Mouse (Mus musculus) small intestine, adult 2 months (tissue): ENCODE data around the gene Tecpr1. TPM values are rescaled to one million over a fixed set of nuclear protein-coding genes. Genes with fewer than 3 reads are reported as not detected.
A peak's percentile ranks its signal among the peaks of the same experiment; 100 is the strongest.

Experiments used
- H3K27ac ChIP-seq: fragments of 200-500 bp; 2 replicates; pipeline ENCODE4 v1.5.1; 2012; ENCODE audit warnings: low read depth, low read length, control low read depth, inconsistent platforms; ENCODE audit not compliant: insufficient read depth
- H3K27me3 ChIP-seq: fragments of 200-500 bp; 2 replicates; pipeline ENCODE4 v1.6.1; 2012; ENCODE audit warnings: mild to moderate bottlenecking, moderate library complexity, low read length, inconsistent platforms; ENCODE audit not compliant: control insufficient read depth, insufficient read depth
- H3K36me3 ChIP-seq: fragments of 200-500 bp; 2 replicates; pipeline ENCODE4 v1.6.1; 2012; ENCODE audit warnings: mild to moderate bottlenecking, low read length, control low read depth, inconsistent platforms; ENCODE audit not compliant: control insufficient read depth, insufficient read depth
- H3K4me1 ChIP-seq: fragments of 200-500 bp; 2 replicates; pipeline ENCODE4 v1.6.1; 2012; ENCODE audit warnings: low read length, inconsistent platforms, mixed read lengths; ENCODE audit not compliant: control insufficient read depth, insufficient read depth, insufficient read length
- H3K4me3 ChIP-seq: fragments of 200-500 bp; 2 replicates; pipeline ENCODE4 v1.5.1; 2012; ENCODE audit warnings: low read depth, mild to moderate bottlenecking, control low read depth, inconsistent platforms, low read length, moderate library complexity
- CTCF ChIP-seq: fragments of 200-500 bp; IDR thresholded peaks from 2 replicates; pipeline ENCODE4 v1.5.1; 2012; ENCODE audit warnings: low read depth, mild to moderate bottlenecking, control low read depth, inconsistent platforms, low read length, moderate library complexity, mixed read lengths; ENCODE audit not compliant: insufficient replicate concordance, insufficient read length; ENCODE audit errors: extremely low read depth
- POLR2A ChIP-seq: fragments of 200-500 bp; IDR thresholded peaks from 2 replicates; pipeline ENCODE4 v1.6.1; 2012; ENCODE audit warnings: low read depth, mild to moderate bottlenecking, control low read depth, inconsistent platforms, low read length, moderate library complexity
- WGBS: fragments of 180-500 bp; shearing (Covaris S2); methylation state at CpG from one replicate; pipeline ENCODE4 v1.1.7; 2018; 5-methylcytosine and 5-hydroxymethylcytosine counted together
- polyA plus RNA-seq: library from polyadenylated mRNA; depleted of rRNA; stranded (reverse); fragments of >200 nt; gene quantifications from 2 replicates; pipeline ENCODE4 v1.2.3, GENCODE M21; 2012

Gene Tecpr1
- polyA plus RNA-seq, 1 experiment, result 29.7 TPM

- H3K4me1 ChIP-seq, result peaks cover 33% of the 10 kb centered on the region
- H3K27ac ChIP-seq, result peak overlapping the region; percentile 35; the same call in 1 of the 2 replicates
- no peaks in the 10 kb centered on the region for H3K27me3 ChIP-seq
- peak overlapping the region; percentile 81 for H3K4me3 ChIP-seq
- H3K36me3 ChIP-seq, result peaks cover 11% of the 10 kb centered on the region; the same call in 1 of the 2 replicates
- WGBS, result 56% methylated on average over 3 of the region's 3 CpGs
- TF ChIP-seq CTCF (0 out of 2 replicates have a peak, but pooled peaks have one; percentile 28), POLR2A (no peak)
Observed at GRCm38 (mm10) chr5:144257451-144258110, 34.2 kb upstream of the Tecpr1 start.

- H3K4me3 ChIP-seq, result peak overlapping the region; percentile 81
- peaks cover 36% of the 10 kb centered on the region for H3K4me1 ChIP-seq
- WGBS, result 26% methylated on average over 1 of the region's 1 CpGs
Observed at GRCm38 (mm10) chr5:144256888-144257287, 33.5 kb upstream of the Tecpr1 start.

GRCm38 (mm10) chr5:144256541-144256870, 33.1 kb upstream of the Tecpr1 start:
- Histone ChIP-seq H3K4me3 (peak overlapping the region; percentile 81), H3K4me1 (peaks cover 37% of the 10 kb centered on the region), H3K36me3 (peaks cover 10% of the 10 kb centered on the region; the same call in 1 of the 2 replicates), H3K27ac (peak overlapping the region; percentile 89), H3K27me3 (no peaks in the 10 kb centered on the region)
- TF ChIP-seq POLR2A (0 out of 2 replicates have a peak, but pooled peaks have one; percentile 15), CTCF (peak; percentile 4; the same call in 1 of the 2 replicates)
- WGBS, result 3% methylated on average over 7 of the region's 7 CpGs

More at GRCm38 (mm10) chr5:144256888-144257287, 33.5 kb upstream of the Tecpr1 start:
- H3K27ac ChIP-seq, result peak overlapping the region; percentile 89
- TF ChIP-seq POLR2A, result no peak
- TF ChIP-seq CTCF, result no peak
- no peaks in the 10 kb centered on the region for H3K27me3 ChIP-seq
- H3K36me3 ChIP-seq, result peaks cover 11% of the 10 kb centered on the region; the same call in 1 of the 2 replicates

GRCm38 (mm10) chr5:144255632-144256540, 32.5 kb upstream of the Tecpr1 start:
- peak overlapping the region; percentile 81 for H3K4me3 ChIP-seq
- H3K4me1 ChIP-seq, result peaks cover 38% of the 10 kb centered on the region
- WGBS, result under 1% methylated on average over 39 of the region's 40 CpGs
- no peaks in the 10 kb centered on the region for H3K27me3 ChIP-seq
- H3K36me3 ChIP-seq, result peaks cover 6% of the 10 kb centered on the region; the same call in 1 of the 2 replicates
- no peak; the same call in 1 of the 2 replicates for TF ChIP-seq POLR2A
- TF ChIP-seq CTCF, result no peak
- peak overlapping the region; percentile 89 for H3K27ac ChIP-seq

GRCm38 (mm10) chr5:144254811-144255631, 31.6 kb upstream of the Tecpr1 start:
- Histone ChIP-seq H3K36me3 (no peaks in the 10 kb centered on the region), H3K4me1 (peaks cover 38% of the 10 kb centered on the region), H3K4me3 (peak overlapping the region; percentile 81), H3K27ac (peak overlapping the region; percentile 82), H3K27me3 (no peaks in the 10 kb centered on the region)
- TF ChIP-seq POLR2A (peak; percentile 62), CTCF (no peak)
- WGBS, result under 1% methylated on average over 77 of the region's 84 CpGs

DNA sequence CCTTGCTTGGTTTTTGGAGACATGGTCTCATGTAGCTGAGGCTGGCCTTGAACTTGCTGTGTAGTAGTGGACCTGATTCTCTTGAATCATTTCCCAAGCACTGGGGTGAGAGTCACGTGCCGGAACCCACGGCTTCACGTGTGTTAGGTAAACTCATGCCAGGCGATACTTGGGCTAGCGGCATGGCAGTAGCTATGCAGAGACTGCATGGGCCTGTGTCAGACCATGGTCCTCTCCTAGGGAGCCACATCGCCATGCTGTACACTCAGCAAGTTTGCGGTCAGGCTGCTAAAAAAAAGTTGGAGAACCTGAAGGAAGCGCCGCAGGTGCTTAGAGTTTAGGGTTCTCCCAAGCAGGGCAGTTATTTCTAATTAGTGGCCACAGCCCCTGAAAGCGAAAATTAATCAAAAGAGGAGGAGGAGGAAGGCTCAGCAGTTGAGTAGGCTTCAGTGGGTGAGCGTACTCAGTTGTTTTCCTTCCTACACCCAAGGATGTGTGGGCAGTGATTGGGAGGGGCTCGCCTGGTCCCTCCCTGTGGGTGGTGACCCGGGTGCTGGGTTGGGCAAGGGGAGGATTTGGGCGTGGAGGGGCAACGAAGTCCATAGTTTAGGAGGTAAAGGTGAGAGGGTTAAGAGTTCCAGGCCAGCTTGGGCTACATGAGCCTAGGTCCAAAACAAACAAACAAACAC, 30.9 kb upstream of the Tecpr1 start:
- peak overlapping the region; percentile 32 for H3K4me3 ChIP-seq
- peak overlapping the region; percentile 82 for H3K27ac ChIP-seq
- peaks cover 33% of the 10 kb centered on the region for H3K4me1 ChIP-seq
- H3K27me3 ChIP-seq, result no peaks in the 10 kb centered on the region
- no peaks in the 10 kb centered on the region for H3K36me3 ChIP-seq
- WGBS, result 34% methylated on average over 16 of the region's 16 CpGs
- TF ChIP-seq POLR2A (no peak), CTCF (no peak)

DNA sequence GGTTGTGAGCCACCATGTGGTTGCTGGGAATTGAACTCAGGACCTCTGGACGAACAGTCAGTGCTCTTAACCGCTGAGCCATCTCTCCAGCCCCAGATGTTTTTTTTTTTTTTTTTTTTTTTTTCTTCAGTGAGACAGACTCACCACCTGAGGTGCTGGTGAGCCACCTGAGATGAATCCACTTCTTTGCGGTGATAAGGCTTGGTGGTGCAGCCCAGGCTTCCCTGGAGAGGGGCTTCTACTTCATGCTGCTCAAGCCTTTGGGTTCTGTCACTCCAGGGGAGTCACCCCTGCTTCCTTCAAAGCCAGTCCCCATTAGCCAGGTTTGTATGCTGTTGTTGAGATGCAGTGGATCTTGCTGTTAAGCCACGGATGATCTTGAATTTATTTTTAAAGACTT, 29.8 kb upstream of the Tecpr1 start:
- Histone ChIP-seq H3K36me3 (no peaks in the 10 kb centered on the region), H3K4me3 (no peak overlapping the region), H3K4me1 (peaks cover 24% of the 10 kb centered on the region), H3K27ac (no peak overlapping the region), H3K27me3 (no peaks in the 10 kb centered on the region)
- TF ChIP-seq CTCF (peak; percentile 9; the same call in 1 of the 2 replicates), POLR2A (no peak)
- 56% methylated on average over 4 of the region's 4 CpGs for WGBS
